Mouse (Mus musculus) lung, postnatal 0 days (tissue): Measurements from ENCODE around the gene Gm29666. TPM values are rescaled to one million over a fixed set of nuclear protein-coding genes. Genes with fewer than 3 reads are reported as not detected.

Experiments used
- ATAC-seq: fragments of 200-750 bp; cut with Nextera tagmentation; 2 replicates; pipeline ENCODE4 v1.8.0; 2017; ENCODE audit warnings: moderate library complexity
- DNase-seq: peaks from one replicate; pipeline ENCODE4 v3.0.0-alpha.2; 2016; ENCODE audit warnings: low spot score
- H3K27ac ChIP-seq: fragments of 300-500 bp; sonication (generic); 2 replicates; pipeline ENCODE4 v1.5.1; 2014; ENCODE audit warnings: antibody characterized with exemption, mild to moderate bottlenecking, low read length, mixed read lengths
- H3K27me3 ChIP-seq: fragments of 300-500 bp; sonication (generic); replicated peaks from 2 replicates; pipeline ENCODE4 v1.6.1; 2014; ENCODE audit warnings: low read length, mixed read lengths; ENCODE audit not compliant: insufficient read depth
- H3K36me3 ChIP-seq: fragments of 300-500 bp; sonication (generic); 2 replicates; pipeline ENCODE4 v1.6.1; 2014; ENCODE audit warnings: low read length, mixed read lengths; ENCODE audit not compliant: insufficient read depth
- H3K4me1 ChIP-seq: fragments of 300-500 bp; sonication (generic); 2 replicates; pipeline ENCODE4 v1.6.1; 2014; ENCODE audit warnings: antibody characterized with exemption, low read depth, low read length, mixed read lengths; ENCODE audit not compliant: insufficient read depth
- H3K4me2 ChIP-seq: fragments of 300-500 bp; sonication (generic); replicated peaks from 2 replicates; pipeline ENCODE4 v1.6.1; 2014; ENCODE audit warnings: low read depth, mild to moderate bottlenecking, low read length, moderate library complexity, mixed read lengths
- H3K4me3 ChIP-seq: fragments of 300-500 bp; sonication (generic); 2 replicates; pipeline ENCODE4 v1.5.1; 2014; ENCODE audit warnings: low read depth, low read length
- H3K9ac ChIP-seq: fragments of 300-500 bp; sonication (generic); replicated peaks from 2 replicates; pipeline ENCODE4 v1.6.1; 2014; ENCODE audit warnings: low read depth, mild to moderate bottlenecking
- H3K9me3 ChIP-seq: fragments of 300-500 bp; sonication (generic); 2 replicates; pipeline ENCODE4 v1.6.1; 2016; ENCODE audit warnings: low read length, mixed read lengths
- CTCF ChIP-seq: IDR thresholded peaks from 2 replicates; pipeline ENCODE4 v1.5.1; 2016; ENCODE audit warnings: antibody characterized with exemption, mild to moderate bottlenecking
- EP300 ChIP-seq: IDR thresholded peaks from 2 replicates; pipeline ENCODE4 v1.6.1; 2016; ENCODE audit warnings: antibody characterized with exemption, mild to moderate bottlenecking, control low read depth
- WGBS: fragments of 180-500 bp; shearing (Covaris S2); extraction: QIAGEN DNeasy Blood & Tissue Kit; methylation state at CpG from one replicate; pipeline ENCODE4 v1.1.7; 2014; 5-methylcytosine and 5-hydroxymethylcytosine counted together
- polyA plus RNA-seq: library from polyadenylated mRNA; unstranded; fragments of >200 nt; fragmentation: Nextera tagmentation; extraction: Ambion mirVana; gene quantifications from 2 replicates; pipeline ENCODE4 v1.2.1, GENCODE M21; 2015

Gene Gm29666
- polyA plus RNA-seq, 1 experiment from 2014 or later, result 0.12 TPM

- no peaks in the 10 kb centered on the region for H3K36me3 ChIP-seq
- no peak overlapping the region for H3K4me3 ChIP-seq
- no peak overlapping the region for H3K27ac ChIP-seq
- DNase-seq (peak; percentile 84), ATAC-seq (peak; percentile 21; the same call in 1 of the 2 replicates)
- H3K4me2 ChIP-seq, result no peak overlapping the region
- TF ChIP-seq CTCF, result peak; percentile 90
- TF ChIP-seq EP300, result no peak
- no peaks in the 10 kb centered on the region for H3K9me3 ChIP-seq
- H3K9ac ChIP-seq, result no peak overlapping the region
- no peaks in the 10 kb centered on the region for H3K4me1 ChIP-seq
- no peaks in the 10 kb centered on the region for H3K27me3 ChIP-seq
- 1% methylated on average over 3 of the region's 3 CpGs for WGBS
Measured at GRCm38 (mm10) chr15:84891658-84892057, 28.2 kb downstream of the Gm29666 start.

GRCm38 (mm10) chr15:84891246-84891645, 28.6 kb downstream of the Gm29666 start:
- TF ChIP-seq EP300 (no peak), CTCF (no peak)
- Histone ChIP-seq H3K4me3 (no peak overlapping the region), H3K4me2 (no peak overlapping the region), H3K9ac (no peak overlapping the region), H3K27me3 (no peaks in the 10 kb centered on the region), H3K27ac (no peak overlapping the region), H3K9me3 (no peaks in the 10 kb centered on the region), H3K4me1 (no peaks in the 10 kb centered on the region), H3K36me3 (no peaks in the 10 kb centered on the region)
- ATAC-seq (no peak), DNase-seq (no peak)
- WGBS, result 46% methylated on average over 3 of the region's 3 CpGs

GRCm38 (mm10) chr15:84888066-84888465, 31.8 kb downstream of the Gm29666 start:
- Histone ChIP-seq H3K9me3 (no peaks in the 10 kb centered on the region), H3K4me2 (no peak overlapping the region), H3K4me1 (no peaks in the 10 kb centered on the region), H3K4me3 (no peak overlapping the region), H3K36me3 (no peaks in the 10 kb centered on the region), H3K27me3 (no peaks in the 10 kb centered on the region), H3K9ac (no peak overlapping the region), H3K27ac (no peak overlapping the region)
- TF ChIP-seq CTCF (no peak), EP300 (no peak)
- no peak for ATAC-seq
- no peak for DNase-seq
- 56% methylated on average over 12 of the region's 12 CpGs for WGBS

GRCm38 (mm10) chr15:84877029-84877815, 42.6 kb downstream of the Gm29666 start:
- Histone ChIP-seq H3K4me1 (no peaks in the 10 kb centered on the region), H3K4me3 (no peak overlapping the region), H3K36me3 (no peaks in the 10 kb centered on the region), H3K9ac (no peak overlapping the region), H3K9me3 (no peaks in the 10 kb centered on the region), H3K4me2 (no peak overlapping the region), H3K27ac (no peak overlapping the region), H3K27me3 (no peaks in the 10 kb centered on the region)
- TF ChIP-seq CTCF, result no peak
- no peak for ATAC-seq
- no peak for DNase-seq
- 74% methylated on average over 12 of the region's 12 CpGs for WGBS

- WGBS, result 70% methylated on average over 4 of the region's 4 CpGs
- Histone ChIP-seq H3K27me3 (no peaks in the 10 kb centered on the region), H3K4me1 (no peaks in the 10 kb centered on the region), H3K4me3 (no peak overlapping the region), H3K4me2 (no peak overlapping the region), H3K9me3 (no peaks in the 10 kb centered on the region), H3K27ac (no peak overlapping the region), H3K36me3 (no peaks in the 10 kb centered on the region), H3K9ac (no peak overlapping the region)
- no peak for DNase-seq
- no peak for ATAC-seq
- TF ChIP-seq CTCF (no peak), EP300 (no peak)
Measured at GRCm38 (mm10) chr15:84873867-84874266, 46.0 kb downstream of the Gm29666 start.

GRCm38 (mm10) chr15:84873079-84873478, 46.8 kb downstream of the Gm29666 start:
- TF ChIP-seq EP300 (no peak), CTCF (no peak)
- Histone ChIP-seq H3K27me3 (no peaks in the 10 kb centered on the region), H3K4me2 (no peak overlapping the region), H3K4me1 (no peaks in the 10 kb centered on the region), H3K4me3 (no peak overlapping the region), H3K27ac (no peak overlapping the region), H3K9me3 (no peaks in the 10 kb centered on the region), H3K36me3 (no peaks in the 10 kb centered on the region), H3K9ac (no peak overlapping the region)
- no peak for ATAC-seq
- no peak for DNase-seq
- WGBS, result 76% methylated on average over 11 of the region's 11 CpGs
